Mouse (Mus musculus): ENCODE measurements at regions not wholly inside any gene's neighbourhood (a gene's known extent, or its start where the extent isn't known, plus 50 kb on each side); places are given as distances from the start of the nearest gene placed in this dataset.
"Not testable (repeated sequence)": the region's sequence is repeated elsewhere in the genome, so short reads cannot be mapped to it uniquely, and the experiment has no call there.

GRCm38 (mm10) chr2:78280219-78280915, 334.2 kb upstream of the Cwc22 start:
- peak; percentile 28 for DNase-seq (ENCODE audit: low read depth, low spot score)

- DNase-seq (ENCODE audit: low read depth, low spot score) = peak; percentile 64
Measured at GRCm38 (mm10) chr2:78279382-78280056, 333.3 kb upstream of the Cwc22 start.

- DNase-seq (ENCODE audit: low read depth, low spot score) = peak; percentile 56
Measured at GRCm38 (mm10) chr2:78278630-78279029, 332.5 kb upstream of the Cwc22 start.

- peak; percentile 10 for DNase-seq (ENCODE audit: low read depth, low spot score)
Measured at GRCm38 (mm10) chr2:78277699-78278098, 331.5 kb upstream of the Cwc22 start.

- peak; percentile 55 for DNase-seq (ENCODE audit: low read depth, low spot score)
Measured at GRCm38 (mm10) chr2:78274122-78274521, 327.9 kb upstream of the Cwc22 start.

- DNase-seq (ENCODE audit: low read depth, low spot score) = peak; percentile 53
Measured at GRCm38 (mm10) chr2:78268705-78269104, 322.5 kb upstream of the Cwc22 start.

- peak; percentile 31 for DNase-seq (ENCODE audit: low read depth, low spot score)
Measured at GRCm38 (mm10) chr2:78267527-78268375, 321.6 kb upstream of the Cwc22 start.

GRCm38 (mm10) chr2:78253601-78254097, 307.5 kb upstream of the Cwc22 start:
- DNase-seq (ENCODE audit: low read depth, low spot score) = no peak

GRCm38 (mm10) chr2:78246354-78246753, 300.2 kb upstream of the Cwc22 start:
- DNase-seq (ENCODE audit: low read depth, low spot score) = no peak

GRCm38 (mm10) chr2:78240299-78240698, 294.1 kb upstream of the Cwc22 start:
- peak; percentile 43 for DNase-seq (ENCODE audit: low read depth, low spot score)

- not testable (repeated sequence) for DNase-seq (ENCODE audit: low read depth, low spot score)
Measured at GRCm38 (mm10) chr2:78225383-78226100, 279.4 kb upstream of the Cwc22 start.

GRCm38 (mm10) chr2:78214469-78214868, 268.3 kb upstream of the Cwc22 start:
- DNase-seq (ENCODE audit: low read depth, low spot score) = no peak

GRCm38 (mm10) chr2:78205125-78205524, 258.9 kb upstream of the Cwc22 start:
- DNase-seq (ENCODE audit: low read depth, low spot score) = no peak

GRCm38 (mm10) chr2:78196006-78196405, 249.8 kb upstream of the Cwc22 start:
- no peak for DNase-seq (ENCODE audit: low read depth, low spot score)

- peak; percentile 60 for DNase-seq (ENCODE audit: low read depth, low spot score)
Measured at GRCm38 (mm10) chr2:78189620-78190019, 243.4 kb upstream of the Cwc22 start.

- DNase-seq (ENCODE audit: low read depth, low spot score) = no peak
Measured at GRCm38 (mm10) chr2:78184950-78185349, 238.8 kb upstream of the Cwc22 start.

- DNase-seq (ENCODE audit: low read depth, low spot score) = no peak
Measured at GRCm38 (mm10) chr2:78173784-78174183, 227.6 kb upstream of the Cwc22 start.

- no peak for DNase-seq (ENCODE audit: low read depth, low spot score)
Measured at GRCm38 (mm10) chr2:78172819-78173218, 226.6 kb upstream of the Cwc22 start.

GRCm38 (mm10) chr2:78170162-78170747, 224.1 kb upstream of the Cwc22 start:
- DNase-seq (ENCODE audit: low read depth, low spot score) = peak; percentile 15

- DNase-seq (ENCODE audit: low read depth, low spot score) = peak; percentile 82
Measured at GRCm38 (mm10) chr2:78165429-78165828, 219.3 kb upstream of the Cwc22 start.
